Mouse (Mus musculus): Measurements from ENCODE around the gene Malsu1. TPM values are rescaled to one million over a fixed set of nuclear protein-coding genes. Genes with fewer than 3 reads are reported as not detected.

The Malsu1 gene
- polyA plus RNA-seq (2017; shearing (Covaris generic)), result 23.8 TPM

DNA sequence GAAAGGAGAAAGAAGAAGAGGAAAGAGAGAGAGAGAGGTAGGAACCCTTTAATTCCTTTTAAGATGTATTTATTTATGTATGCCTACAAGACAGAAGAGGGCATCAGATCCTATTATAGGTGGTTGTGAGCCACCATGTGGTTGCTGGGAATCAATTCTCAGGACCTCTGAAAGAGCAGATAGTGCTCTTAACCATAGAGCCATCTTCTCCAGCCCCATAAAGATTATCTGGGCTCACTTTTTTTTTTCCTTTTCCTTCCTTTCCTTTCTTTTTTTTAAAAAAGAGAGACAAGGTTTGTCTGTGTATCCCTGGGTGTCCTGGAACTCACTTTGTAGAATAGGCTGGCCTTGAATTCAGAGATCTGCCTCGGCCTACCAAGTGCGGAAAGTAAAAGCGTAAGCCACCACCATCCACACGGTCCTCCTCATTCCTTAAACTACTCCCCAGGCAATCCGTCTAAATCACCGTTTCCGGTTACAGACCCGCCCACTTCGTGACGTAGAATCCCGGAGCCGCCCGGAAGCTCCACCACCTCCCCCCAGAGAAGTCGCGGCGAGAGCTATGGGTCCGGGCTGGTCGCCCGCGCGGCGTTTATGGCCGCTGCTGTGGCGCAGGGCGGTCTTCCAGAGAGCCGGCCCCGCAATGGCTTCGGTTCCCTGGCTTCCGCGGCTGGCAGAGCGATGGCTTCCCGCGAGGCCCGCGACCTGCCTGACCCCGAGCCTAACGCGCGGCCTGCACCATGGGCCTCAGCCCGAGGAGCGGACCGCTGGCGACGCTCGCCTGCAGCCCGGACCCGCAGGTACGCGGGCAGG, at the start of gene Malsu1:
TSS of gene Malsu1 (plus strand) at position 492 of the 813 bp plus-strand sequence.

DNA sequence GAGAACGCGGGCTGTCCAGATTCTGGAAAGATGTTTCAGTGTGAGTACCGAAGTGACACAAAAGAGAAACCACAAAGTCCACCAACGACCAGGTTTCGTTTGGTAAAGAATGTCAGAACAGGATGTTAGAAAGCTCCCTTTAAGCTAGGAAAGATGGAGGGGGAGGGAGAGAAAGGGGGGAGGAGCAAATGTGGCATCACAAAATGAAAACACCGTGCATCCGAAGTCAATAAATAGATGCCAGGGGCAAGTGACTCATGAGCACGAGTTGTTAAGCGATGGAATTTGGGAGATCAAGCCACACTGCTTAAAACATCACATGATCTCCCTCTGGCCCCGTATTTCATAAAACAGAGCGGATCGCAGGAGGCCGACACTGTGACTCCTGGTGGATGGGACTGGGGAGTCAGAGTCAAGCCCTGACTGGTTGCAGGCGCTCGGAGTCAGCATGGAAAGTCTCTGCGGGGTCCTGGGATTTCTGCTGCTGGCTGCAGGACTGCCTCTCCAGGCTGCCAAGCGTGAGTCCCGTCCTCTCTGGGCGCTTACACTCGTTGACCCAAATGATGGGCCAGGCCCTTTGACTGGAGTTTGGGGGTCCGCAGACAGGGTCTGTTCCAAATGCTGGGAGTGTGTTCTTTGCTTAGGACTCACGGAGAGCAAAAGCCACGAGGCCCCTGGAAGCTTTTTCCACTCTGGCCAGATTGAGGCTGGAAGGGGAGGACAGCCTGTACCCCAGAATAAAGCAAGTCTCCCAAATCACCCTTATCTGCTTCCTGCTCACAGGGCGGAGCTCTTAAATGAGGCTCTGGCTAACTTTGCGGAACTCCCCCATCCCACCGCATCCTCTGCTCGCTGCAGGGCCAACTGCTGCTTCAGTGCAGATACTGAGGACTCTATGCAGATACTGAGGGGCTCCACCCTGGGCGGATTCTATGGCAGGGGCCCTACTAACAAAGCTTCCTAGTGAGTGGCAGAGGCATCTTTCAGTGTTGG, 37.0 kb upstream of the Malsu1 start, which contains the start of gene Gpnmb:
TSS of gene Gpnmb (plus strand) at position 272 of the 993 bp plus-strand sequence.

Other genes starting within 250 kb of the Malsu1 start
- 6.7 TPM for gene Tmem176a, start 232.9 kb upstream of the Malsu1 start, polyA plus RNA-seq (2017; shearing (Covaris generic))
- 13.0 TPM for gene Tmem176b, start 232.3 kb upstream of the Malsu1 start, polyA plus RNA-seq (2017; shearing (Covaris generic))
- not detected for gene Aoc1, start 200.9 kb upstream of the Malsu1 start, polyA plus RNA-seq (2017; shearing (Covaris generic))
- gene 1600015I10Rik, start 143.9 kb upstream of the Malsu1 start, polyA plus RNA-seq (2017; shearing (Covaris generic)), result not detected
- gene Doxl2, start 98.8 kb upstream of the Malsu1 start, polyA plus RNA-seq (2017; shearing (Covaris generic)), result not detected
- gene Svs1, start 86.9 kb upstream of the Malsu1 start, polyA plus RNA-seq (2017; shearing (Covaris generic)), result not detected
- gene Gpnmb, start 37.2 kb upstream of the Malsu1 start, polyA plus RNA-seq (2017; shearing (Covaris generic)), result 0.79 TPM
- gene Igf2bp3, start 141.2 kb downstream of the Malsu1 start, polyA plus RNA-seq (2017; shearing (Covaris generic)), result 3.9 TPM
- gene Tra2a, start 190.2 kb downstream of the Malsu1 start, polyA plus RNA-seq (2017; shearing (Covaris generic)), result 61.0 TPM
- gene Ccdc126, start 245.5 kb downstream of the Malsu1 start, polyA plus RNA-seq (2017; shearing (Covaris generic)), result 23.6 TPM